Mouse (Mus musculus) hindbrain, embryonic 16.5 days (tissue): ENCODE results near the gene Olfr44. TPM values are rescaled to one million over a fixed set of nuclear protein-coding genes. Genes with fewer than 3 reads are reported as not detected.

Source experiments
- polyA plus RNA-seq: library from polyadenylated mRNA; unstranded; fragments of >200 nt; fragmentation: Nextera tagmentation; extraction: Ambion mirVana; gene quantifications from 2 replicates; pipeline ENCODE4 v1.2.1, GENCODE M21; 2015

The Olfr44 gene
- polyA plus RNA-seq, 1 experiment from 2014 or later, result not detected

Other genes with a start within 250 kb of the Olfr44 start
- not detected in 2 replicates for gene Olfr1537, start 244.0 kb downstream of the Olfr44 start, polyA plus RNA-seq
- not detected in 2 replicates for gene Olfr945, start 217.2 kb downstream of the Olfr44 start, polyA plus RNA-seq
- gene Olfr948, start 167.9 kb downstream of the Olfr44 start, polyA plus RNA-seq, result not detected in 2 replicates
- gene Olfr951, start 106.6 kb downstream of the Olfr44 start, polyA plus RNA-seq, result not detected in 2 replicates
- gene Olfr952, start 66.8 kb downstream of the Olfr44 start, polyA plus RNA-seq, result not detected in 2 replicates
- gene Olfr954, start 37.3 kb downstream of the Olfr44 start, polyA plus RNA-seq, result not detected in 2 replicates
- not detected in 2 replicates for gene Olfr955, start 22.1 kb downstream of the Olfr44 start, polyA plus RNA-seq
- gene Olfr957, start 21.8 kb upstream of the Olfr44 start, polyA plus RNA-seq, result not detected in 2 replicates
- not detected in 2 replicates for gene Olfr958, start 60.1 kb upstream of the Olfr44 start, polyA plus RNA-seq
- gene Olfr959, start 81.6 kb upstream of the Olfr44 start, polyA plus RNA-seq, result not detected in 2 replicates
- gene AW551984, start 110.4 kb upstream of the Olfr44 start, polyA plus RNA-seq, result 218 and 230 TPM in 2 replicates
- not detected in 2 replicates for gene Olfr148, start 116.7 kb upstream of the Olfr44 start, polyA plus RNA-seq
- gene Olfr960, start 127.4 kb upstream of the Olfr44 start, polyA plus RNA-seq, result not detected in 2 replicates
- not detected in 2 replicates for gene Olfr961, start 151.1 kb upstream of the Olfr44 start, polyA plus RNA-seq
- not detected in 2 replicates for gene Olfr963, start 173.2 kb upstream of the Olfr44 start, polyA plus RNA-seq
- gene Olfr149, start 213.1 kb upstream of the Olfr44 start, polyA plus RNA-seq, result not detected in 2 replicates
- not detected in 2 replicates for gene Olfr965, start 217.4 kb upstream of the Olfr44 start, polyA plus RNA-seq
- gene Olfr150, start 237.0 kb upstream of the Olfr44 start, polyA plus RNA-seq, result not detected in 2 replicates